Mouse (Mus musculus): Measurements from ENCODE around the gene Parp4.

The Parp4 gene

DNA sequence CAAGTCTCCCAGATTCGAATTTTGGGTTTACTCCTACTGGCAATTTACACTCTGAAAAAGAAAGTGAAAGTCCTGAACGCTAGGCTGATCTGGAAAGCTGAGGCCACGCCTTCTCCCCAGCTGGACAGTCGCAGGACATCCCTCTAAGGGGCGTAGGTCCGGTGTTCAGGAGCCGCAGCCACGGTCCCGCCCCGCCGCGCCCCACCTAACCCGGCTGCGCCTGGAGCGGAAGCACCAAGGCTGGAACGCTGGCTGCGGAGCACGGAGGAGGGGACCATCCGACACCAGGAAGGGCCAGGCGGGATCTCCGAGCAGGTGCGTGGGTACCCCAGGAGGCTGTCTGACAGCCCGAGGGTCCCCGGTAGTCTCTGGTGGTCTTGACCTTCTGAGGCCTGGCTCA is at the start of gene Parp4, which contains the start of gene Cenpj:
Parp4 (plus strand) TSS at position 204 of the 400 bp plus-strand sequence.
Cenpj (minus strand) TSS at position 10 of the 400 bp plus-strand sequence.
- DNase-seq (ENCODE audit: low spot score): peak; percentile 80

DNA sequence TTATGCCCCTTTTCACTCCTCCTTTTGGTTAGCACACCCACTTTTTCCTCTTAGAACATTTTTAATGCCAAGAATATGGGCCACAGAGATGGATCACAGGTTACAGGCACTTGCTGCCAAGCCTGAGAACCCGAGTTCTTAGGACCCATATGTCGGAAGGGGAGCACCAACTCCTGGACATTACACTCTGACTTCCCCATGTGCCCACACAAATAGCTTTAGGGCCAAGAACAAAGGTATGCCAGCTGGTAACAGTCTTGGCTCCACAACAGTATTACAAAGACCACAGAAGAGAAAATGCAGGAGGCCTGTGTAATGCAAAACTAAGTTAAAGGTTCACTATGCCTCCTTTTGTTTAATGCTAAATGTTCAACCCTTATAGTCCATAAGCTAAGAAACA is 44.6 kb upstream of the Parp4 start:
- no peak for DNase-seq (ENCODE audit: low spot score)

DNA sequence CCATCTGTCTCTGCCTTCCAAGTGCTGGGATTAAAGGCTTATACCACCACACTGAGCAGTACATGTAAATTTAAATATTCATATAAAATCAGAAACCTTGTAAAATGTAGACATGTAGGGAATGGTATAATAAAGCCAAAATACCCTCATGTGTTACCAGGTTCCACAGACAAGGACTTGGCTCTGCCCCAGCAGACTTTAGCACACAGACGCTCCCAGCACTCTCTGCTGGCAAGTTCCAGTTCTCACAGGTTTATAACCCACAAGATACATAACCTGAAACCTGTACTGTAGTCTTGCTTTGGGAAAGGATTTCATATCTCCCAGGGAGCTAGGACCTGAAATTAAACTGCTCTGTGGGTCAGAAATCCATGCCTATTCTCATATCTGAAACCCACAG is 30.5 kb upstream of the Parp4 start:
- no peak for DNase-seq (ENCODE audit: low spot score)

DNA sequence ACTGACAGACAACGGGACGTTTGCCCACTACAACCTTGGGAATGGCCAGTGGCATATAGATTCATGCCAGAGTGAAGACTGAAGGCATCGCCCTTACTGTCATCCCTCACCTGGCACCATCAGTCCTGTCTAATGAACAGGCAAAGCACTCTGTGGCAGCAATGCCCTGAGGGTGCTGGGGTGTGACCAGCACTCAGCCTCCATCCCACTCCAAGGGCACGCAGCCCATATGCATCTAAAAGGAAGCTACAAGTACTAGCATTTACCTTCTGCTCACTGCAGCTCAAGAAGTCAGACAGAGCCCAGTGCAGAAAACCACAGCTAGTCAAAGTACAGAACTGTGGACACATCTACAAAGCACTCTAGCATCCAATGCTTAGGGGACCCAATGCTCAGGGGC is 29.9 kb upstream of the Parp4 start:
- DNase-seq (ENCODE audit: low spot score): no peak

- DNase-seq (ENCODE audit: low spot score): no peak
Measured at GRCm38 (mm10) chr14:56550960-56551359, 24.5 kb upstream of the Parp4 start.

- no peak for DNase-seq (ENCODE audit: low spot score)
Measured at GRCm38 (mm10) chr14:56552924-56553323, 22.5 kb upstream of the Parp4 start.

GRCm38 (mm10) chr14:56553331-56553730 is 22.1 kb upstream of the Parp4 start:
- no peak for DNase-seq (ENCODE audit: low spot score)

DNA sequence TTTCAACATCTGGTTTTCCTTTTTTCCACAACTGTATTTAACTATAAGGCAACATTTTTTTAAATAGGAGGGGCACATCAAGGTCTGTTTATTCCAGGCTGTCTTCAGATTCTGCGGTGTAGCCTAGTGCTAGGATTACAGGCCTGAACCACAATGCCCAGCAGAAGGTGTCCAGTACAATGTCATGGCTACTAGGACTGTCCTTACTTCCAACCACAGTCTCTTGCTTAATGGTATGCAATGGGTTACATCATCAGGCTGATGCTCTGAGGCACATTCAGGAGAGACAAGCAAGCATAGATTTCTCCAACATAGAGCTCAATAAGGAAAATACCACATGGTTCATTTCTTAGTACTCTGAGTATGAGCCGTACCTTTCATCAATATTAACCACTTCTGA is 20.7 kb upstream of the Parp4 start:
- no peak for DNase-seq (ENCODE audit: low spot score)

DNA sequence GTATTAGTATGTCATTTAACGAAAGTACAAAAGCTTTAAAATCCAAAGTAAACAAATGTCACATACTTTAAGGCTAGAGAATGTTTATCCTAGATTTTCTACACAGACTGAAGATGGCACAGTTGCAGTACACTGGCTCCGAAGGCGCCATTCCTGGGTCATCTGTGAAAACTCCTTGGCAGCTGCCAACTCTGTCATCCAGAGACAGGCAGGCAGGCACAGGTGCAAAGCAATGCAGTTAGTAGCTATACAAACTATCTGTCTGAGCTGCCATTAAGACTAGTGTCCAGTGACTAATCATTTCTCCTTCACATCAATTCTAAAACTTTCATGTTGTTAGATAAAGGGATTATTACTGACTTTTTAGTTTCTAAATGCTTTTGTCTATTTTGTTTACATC is 16.3 kb upstream of the Parp4 start:
- DNase-seq (ENCODE audit: low spot score): no peak

- DNase-seq (ENCODE audit: low spot score): no peak
Measured at GRCm38 (mm10) chr14:56567476-56567875, 7.9 kb upstream of the Parp4 start.

DNA sequence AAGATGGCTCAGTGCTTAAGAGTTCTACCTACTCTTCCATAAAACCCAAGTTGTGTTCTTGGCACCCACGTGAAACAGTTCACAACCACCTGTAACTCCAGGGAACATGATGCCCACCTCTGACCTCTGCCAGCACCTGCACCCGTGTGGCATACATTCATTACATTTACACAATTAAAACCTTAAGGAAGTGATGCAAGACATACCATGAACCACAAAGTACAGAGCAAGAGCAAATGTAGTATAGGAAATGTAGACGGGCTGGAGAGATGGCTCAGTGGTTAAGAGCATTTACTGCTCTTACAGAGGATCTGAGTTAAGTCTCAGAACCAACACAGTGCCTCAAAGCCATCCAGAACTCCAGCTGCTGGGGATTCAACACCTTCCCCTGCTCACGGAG is 6.4 kb upstream of the Parp4 start:
- no peak for DNase-seq (ENCODE audit: low spot score)

- DNase-seq (ENCODE audit: low spot score): peak; percentile 92
Measured at GRCm38 (mm10) chr14:56571310-56572093, 3.9 kb upstream of the Parp4 start.

- no peak for DNase-seq (ENCODE audit: low spot score)
Measured at GRCm38 (mm10) chr14:56572546-56572945, 2.9 kb upstream of the Parp4 start.

DNA sequence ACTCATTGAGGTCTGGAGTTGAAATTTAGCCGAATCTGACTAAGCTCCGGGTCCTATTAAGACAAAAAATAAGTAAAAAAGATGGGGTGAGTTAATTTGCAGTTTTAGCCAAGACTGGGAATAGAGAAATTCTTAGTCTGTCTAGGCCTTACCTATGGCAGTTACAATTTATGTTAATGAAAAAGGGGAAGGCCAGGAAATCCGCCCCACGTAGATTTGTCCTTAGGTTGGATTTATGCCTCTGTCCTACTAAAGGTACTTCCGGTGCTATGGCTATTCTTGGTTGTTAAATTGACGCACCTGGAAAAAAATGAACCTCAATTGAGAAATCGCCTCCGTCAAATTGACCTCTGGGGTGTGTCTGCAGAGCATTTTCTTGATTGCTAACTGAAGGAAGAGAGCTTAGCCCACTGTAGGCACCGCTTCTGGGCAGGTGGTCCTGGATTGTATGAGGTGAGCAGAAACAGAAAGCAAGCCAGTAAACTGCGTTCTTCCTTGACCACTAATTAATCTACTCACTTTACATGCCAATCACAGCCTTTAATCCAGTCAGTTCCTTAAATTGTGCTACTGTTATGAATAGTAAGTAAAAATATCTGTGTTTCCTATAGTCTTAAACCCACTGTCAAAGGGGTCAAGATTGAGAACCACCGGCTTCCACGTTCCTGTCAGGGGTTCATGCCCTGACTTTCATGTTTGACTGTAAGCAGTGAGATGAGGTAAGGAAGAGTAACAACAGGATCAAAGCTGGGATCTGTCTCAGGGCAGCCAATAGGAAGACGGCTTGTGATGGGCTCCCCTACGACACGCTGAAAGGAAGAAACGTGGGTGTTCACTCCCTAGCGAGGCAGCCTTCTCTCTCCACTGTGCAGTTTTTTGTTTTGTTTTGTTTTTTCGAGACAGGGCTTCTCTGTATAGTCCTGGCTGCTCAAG is 816 bp downstream of the Parp4 start:
- DNase-seq (ENCODE audit: low spot score): no peak

GRCm38 (mm10) chr14:56579011-56579410 is 3.6 kb downstream of the Parp4 start:
- no peak for DNase-seq (ENCODE audit: low spot score)

DNA sequence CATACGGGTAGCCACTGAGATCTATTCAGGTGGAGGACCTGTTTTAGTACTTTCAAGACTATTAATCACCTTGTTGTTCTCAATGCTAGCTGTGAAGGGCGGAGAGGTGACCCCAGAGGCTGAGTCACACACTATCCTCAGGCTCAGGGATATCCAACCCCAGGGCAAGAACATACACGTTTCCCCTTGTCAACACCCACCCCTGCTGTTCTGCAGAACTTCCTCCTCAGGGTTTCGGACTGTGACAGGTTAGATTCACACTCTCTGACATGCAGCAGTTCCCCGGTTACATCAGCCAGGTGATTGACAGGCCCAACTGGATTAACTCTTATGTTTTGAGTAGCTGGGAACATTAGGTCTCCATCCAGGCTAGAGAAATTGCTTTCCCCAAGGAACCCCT is 5.7 kb downstream of the Parp4 start:
- DNase-seq (ENCODE audit: low spot score): no peak

DNA sequence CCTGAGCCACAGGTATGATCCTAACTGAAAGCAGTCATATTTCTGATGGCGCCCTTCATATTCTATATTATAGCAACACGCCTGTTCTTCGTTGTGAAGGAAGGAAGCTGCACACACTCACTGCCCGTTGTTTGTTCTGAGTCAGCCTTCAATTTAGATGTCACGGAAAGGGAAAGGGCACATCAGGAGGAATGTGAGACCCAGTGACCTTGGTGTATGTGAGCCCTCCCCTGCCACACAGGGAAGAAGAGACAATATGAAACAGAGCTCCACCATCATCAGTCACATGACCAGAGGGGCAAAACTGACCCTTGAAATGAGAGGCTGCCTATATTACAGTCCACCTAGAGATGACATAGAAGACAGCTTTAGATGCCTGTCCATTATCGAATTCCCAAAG is 6.9 kb downstream of the Parp4 start:
- DNase-seq (ENCODE audit: low spot score): no peak

- no peak for DNase-seq (ENCODE audit: low spot score)
Measured at GRCm38 (mm10) chr14:56592191-56592590, 16.8 kb downstream of the Parp4 start.

- DNase-seq (ENCODE audit: low spot score): no peak
Measured at GRCm38 (mm10) chr14:56594811-56595210, 19.4 kb downstream of the Parp4 start.

- DNase-seq (ENCODE audit: low spot score): peak; percentile 38
Measured at GRCm38 (mm10) chr14:56598759-56599158, 23.3 kb downstream of the Parp4 start.

GRCm38 (mm10) chr14:56602069-56602468 is 26.6 kb downstream of the Parp4 start:
- DNase-seq (ENCODE audit: low spot score): no peak

- DNase-seq (ENCODE audit: low spot score): no peak
Measured at GRCm38 (mm10) chr14:56604438-56604837, 29.0 kb downstream of the Parp4 start.

GRCm38 (mm10) chr14:56605136-56605535 is 29.7 kb downstream of the Parp4 start:
- no peak for DNase-seq (ENCODE audit: low spot score)
